Mouse (Mus musculus) urinary bladder, postnatal 10 days (tissue): ENCODE measurements at regions not wholly inside any gene's neighbourhood (a gene's known extent, or its start where the extent isn't known, plus 50 kb on each side); places are given as distances from the start of the nearest gene placed in this dataset.

Experiments used
- DNase-seq: peaks from one replicate; pipeline ENCODE4 v3.0.0; 2022; ENCODE audit warnings: low spot score

GRCm38 (mm10) chr16:26302045-26302444 lies 69.6 kb downstream of the Cldn1 start:
- DNase-seq = no peak

- no peak for DNase-seq
Observed at GRCm38 (mm10) chr16:26291692-26292091, 79.9 kb downstream of the Cldn1 start.

GRCm38 (mm10) chr16:26285627-26286026 lies 86.0 kb downstream of the Cldn1 start:
- DNase-seq = no peak

GRCm38 (mm10) chr16:26284713-26285112 lies 86.9 kb downstream of the Cldn1 start:
- no peak for DNase-seq

GRCm38 (mm10) chr16:26282418-26282817 lies 89.2 kb downstream of the Cldn1 start:
- DNase-seq = no peak

GRCm38 (mm10) chr16:26281496-26281895 lies 90.1 kb downstream of the Cldn1 start:
- no peak for DNase-seq

GRCm38 (mm10) chr16:26276789-26277188 lies 94.9 kb downstream of the Cldn1 start:
- no peak for DNase-seq

GRCm38 (mm10) chr16:26252824-26253223 lies 118.8 kb downstream of the Cldn1 start:
- DNase-seq = no peak

GRCm38 (mm10) chr16:26251698-26252097 lies 119.9 kb downstream of the Cldn1 start:
- DNase-seq = no peak

GRCm38 (mm10) chr16:26251027-26251426 lies 120.6 kb downstream of the Cldn1 start:
- DNase-seq = no peak

GRCm38 (mm10) chr16:26248939-26249338 lies 122.7 kb downstream of the Cldn1 start:
- DNase-seq = no peak

GRCm38 (mm10) chr16:26247926-26248325 lies 123.7 kb downstream of the Cldn1 start:
- no peak for DNase-seq

- no peak for DNase-seq
Observed at GRCm38 (mm10) chr16:26235239-26235638, 129.7 kb upstream of the P3h2 start.

GRCm38 (mm10) chr16:26234113-26234512 lies 128.5 kb upstream of the P3h2 start:
- DNase-seq = peak; percentile 54

- DNase-seq = no peak
Observed at GRCm38 (mm10) chr16:26231110-26231509, 125.5 kb upstream of the P3h2 start.

- no peak for DNase-seq
Observed at GRCm38 (mm10) chr16:26211418-26211817, 105.8 kb upstream of the P3h2 start.

GRCm38 (mm10) chr16:26199125-26199524 lies 93.5 kb upstream of the P3h2 start:
- DNase-seq = no peak

GRCm38 (mm10) chr16:26196345-26196744 lies 90.8 kb upstream of the P3h2 start:
- no peak for DNase-seq

- DNase-seq = no peak
Observed at GRCm38 (mm10) chr16:26185288-26186281, 80.0 kb upstream of the P3h2 start.

GRCm38 (mm10) chr16:26184647-26185262 lies 79.2 kb upstream of the P3h2 start:
- DNase-seq = no peak

- DNase-seq = no peak
Observed at GRCm38 (mm10) chr16:26183530-26183929, 77.9 kb upstream of the P3h2 start.

- DNase-seq = no peak
Observed at GRCm38 (mm10) chr16:26181716-26182115, 76.1 kb upstream of the P3h2 start.

- no peak for DNase-seq
Observed at GRCm38 (mm10) chr16:26171441-26171840, 65.9 kb upstream of the P3h2 start.
